Mouse (Mus musculus) cortical plate, adult 2 months (tissue): ENCODE data around the gene Dnah1.

Experiments used
- CTCF ChIP-seq: fragments of 200-500 bp; IDR thresholded peaks from 2 replicates; pipeline ENCODE4 v1.5.1; 2011; ENCODE audit warnings: mild to moderate bottlenecking, control low read depth, low read length; ENCODE audit not compliant: insufficient read depth; ENCODE audit errors: extremely low read depth
- POLR2A ChIP-seq: fragments of 200-500 bp; IDR thresholded peaks from 2 replicates; pipeline ENCODE4 v1.6.1; 2011; ENCODE audit warnings: mild to moderate bottlenecking, low read length, control low read depth; ENCODE audit not compliant: insufficient read depth; ENCODE audit errors: extremely low read depth

DNA sequence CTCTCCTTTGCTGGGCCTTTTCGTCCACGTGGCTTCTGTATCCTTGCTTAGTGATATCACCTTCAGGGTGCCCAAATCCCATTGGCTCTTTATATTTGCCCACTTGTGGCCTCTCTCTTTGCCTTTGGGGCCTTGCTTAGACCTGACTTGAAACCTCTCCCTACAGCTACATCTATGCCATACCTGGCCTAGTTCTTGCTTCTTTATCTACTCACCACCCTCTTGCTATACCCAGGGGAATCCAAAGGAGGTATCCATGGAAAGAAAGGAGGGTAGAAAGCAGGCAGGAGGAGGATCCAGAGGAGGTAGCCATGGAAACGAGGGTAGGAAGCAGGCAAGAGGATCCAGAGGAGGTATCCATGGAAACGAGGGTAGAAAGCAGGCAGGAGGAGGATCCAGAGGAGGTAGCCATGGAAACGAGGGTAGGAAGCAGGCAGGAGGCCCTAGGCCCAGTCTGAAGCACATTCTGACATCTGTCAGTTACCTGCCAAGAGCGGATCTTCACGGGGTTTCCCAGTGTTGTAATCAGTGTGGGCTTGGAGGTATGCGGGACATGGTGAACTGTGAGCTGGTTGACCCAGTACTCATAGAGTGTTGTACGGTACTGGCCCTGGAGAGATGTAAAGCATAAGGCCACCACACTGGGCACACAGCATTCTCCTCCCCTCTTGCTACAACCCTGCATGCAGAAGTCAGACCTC is 55.2 kb downstream of the Dnah1 start:
- TF ChIP-seq POLR2A (peak; percentile 78), CTCF (no peak)
